29 mouse cellular contexts compared by ENCODE assay signal in genomic region chr10:23840496-23840895, GRCm38 (mm10). TPM values are rescaled to one million over a fixed set of nuclear protein-coding genes. Genes with fewer than 3 reads are reported as not detected.
DNase-seq lines count a peak whose midpoint lies in the region; ATAC-seq lines count a peak whose summit lies in the region.
"Had no signal": no experiment of that assay in that cellular context is flagged by ENCODE, and none has a peak within 500 bp of the region (broad histone marks: within the 10 kb centered on the region; RNA-seq: fewer than 3 reads in every experiment).

No protein-coding gene starts in this region.

- no peak overlapping the region for H3K4me3 ChIP-seq in neural tube, embryonic 15.5 days (replicated peaks)
- H3K4me3 ChIP-seq: embryonic facial prominence, embryonic 12.5 days; embryonic facial prominence, embryonic 15.5 days; erythroblast, embryonic 14.5 days; forebrain, embryonic 12.5 days; heart, embryonic 12.5 days; heart, embryonic 15.5 days had no signal

- WGBS in neural tube, embryonic 15.5 days = 84% methylated on average over 4 of the region's 4 CpGs

- H3K27ac ChIP-seq in neural tube, embryonic 15.5 days (replicated peaks) = no peak overlapping the region
- H3K27ac ChIP-seq: embryonic facial prominence, embryonic 12.5 days; embryonic facial prominence, embryonic 15.5 days; forebrain, embryonic 12.5 days; heart, embryonic 15.5 days; hindbrain, embryonic 14.5 days; hindbrain, postnatal 0 days had no signal

- no peaks in the 10 kb centered on the region for H3K9me3 ChIP-seq in neural tube, embryonic 15.5 days (replicated peaks)
- H3K9me3 ChIP-seq: embryonic facial prominence, embryonic 12.5 days; embryonic facial prominence, embryonic 15.5 days; forebrain, embryonic 12.5 days; heart, embryonic 12.5 days; heart, embryonic 15.5 days had no signal

- H3K4me2 ChIP-seq in neural tube, embryonic 15.5 days = no peak overlapping the region
- H3K4me2 ChIP-seq: embryonic facial prominence, embryonic 12.5 days; embryonic facial prominence, embryonic 15.5 days; forebrain, embryonic 12.5 days; heart, embryonic 12.5 days; heart, embryonic 15.5 days; hindbrain, embryonic 14.5 days had no signal

- no peaks in the 10 kb centered on the region for H3K27me3 ChIP-seq in splenic B cell, adult 2 months (ENCODE audit: control insufficient read depth, insufficient read depth, low read length, poor library complexity, severe bottlenecking)
- H3K27me3 ChIP-seq in neural tube, embryonic 15.5 days (replicated peaks) = no peaks in the 10 kb centered on the region
- H3K27me3 ChIP-seq: embryonic facial prominence, embryonic 12.5 days; embryonic facial prominence, embryonic 15.5 days; forebrain, embryonic 12.5 days; heart, embryonic 12.5 days; heart, embryonic 15.5 days had no signal

- H3K4me1 ChIP-seq in neural tube, embryonic 15.5 days = no peaks in the 10 kb centered on the region
- H3K4me1 ChIP-seq: embryonic facial prominence, embryonic 12.5 days; embryonic facial prominence, embryonic 15.5 days; forebrain, embryonic 12.5 days; heart, embryonic 12.5 days; heart, embryonic 15.5 days had no signal

- DNase-seq in B cell, adult 2 months = peak; percentile 8 to 9
- DNase-seq in splenic B cell, adult 2 months (ENCODE audit: low read depth, low spot score) = peak; percentile 46
- no peak for DNase-seq in kidney, adult 9 months
- DNase-seq: adrenal gland, adult 2 months; adrenal gland, postnatal 14 days; cerebellum, adult 18-20 months; cerebellum, adult 9-10 months; cerebellum, postnatal 14 days; gastrocnemius, postnatal 10 days; gastrocnemius, postnatal 36 days; heart, adult 18-20 months; heart, postnatal 10 days; heart, postnatal 4 days had no signal

- peak; percentile 60 for ATAC-seq in common myeloid progenitor, adult 5-6 weeks (replicated peaks; ENCODE audit: low read depth, poor library complexity, severe bottlenecking)
- ATAC-seq in megakaryocyte progenitor cell, adult 5-6 weeks (replicated peaks; ENCODE audit: poor library complexity) = peak; percentile 78
- ATAC-seq in neural tube, embryonic 15.5 days (ENCODE audit: low FRiP score) = no peak
- ATAC-seq in cerebellum, adult (ENCODE audit: insufficient number of reproducible peaks, low FRiP score, low TSS enrichment) = no peak
- ATAC-seq: forebrain, embryonic 16.5 days; hindbrain, postnatal 0 days; inflammation-experienced regulatory T-cells, adult 6 months; intestine, embryonic 16.5 days had no signal

- no peak overlapping the region for H3K9ac ChIP-seq in neural tube, embryonic 15.5 days (replicated peaks)
- H3K9ac ChIP-seq: embryonic facial prominence, embryonic 12.5 days; embryonic facial prominence, embryonic 15.5 days; forebrain, embryonic 12.5 days; heart, embryonic 12.5 days; heart, embryonic 15.5 days; hindbrain, embryonic 14.5 days had no signal

- H3K36me3 ChIP-seq in splenic B cell, adult 2 months (ENCODE audit: control insufficient read depth, insufficient read depth, low read length, poor library complexity, severe bottlenecking) = no peaks in the 10 kb centered on the region
- no peaks in the 10 kb centered on the region for H3K36me3 ChIP-seq in neural tube, embryonic 15.5 days
- H3K36me3 ChIP-seq: embryonic facial prominence, embryonic 12.5 days; embryonic facial prominence, embryonic 15.5 days; forebrain, embryonic 12.5 days; heart, embryonic 12.5 days; heart, embryonic 15.5 days had no signal

RNA-seq across cellular contexts. Expression of gene Vnn3, which starts 10.8 kb away (rescaled TPM):
- total RNA-seq in common myeloid progenitor, adult 5-6 weeks (2017) = not detected in 2 replicates
- total RNA-seq in megakaryocyte progenitor cell, adult 5-6 weeks (2015) = not detected in 2 replicates
- 0.21 TPM in 1 of 2 replicates, not detected in the other for total RNA-seq in megakaryocyte progenitor cell, adult 5-6 weeks (2017)
- polyA plus RNA-seq in neural tube, embryonic 15.5 days (2015; fragmentation: Nextera tagmentation; extraction: Ambion mirVana) = not detected in 2 replicates
- total RNA-seq: heart, postnatal 10 days; MEL had no signal
- polyA plus RNA-seq: embryonic facial prominence, embryonic 12.5 days; erythroblast, embryonic 14.5 days; forebrain, embryonic 12.5 days; forebrain, embryonic 16.5 days; heart, embryonic 12.5 days; hindbrain, embryonic 14.5 days; inflammation-experienced regulatory T-cells, adult 6 months had no signal

RNA-seq across cellular contexts. Expression of gene Slc18b1, which starts 43.7 kb away (rescaled TPM):
- 0.44 and 0.64 TPM in 2 replicates for total RNA-seq in common myeloid progenitor, adult 5-6 weeks (2017)
- 0.51 and 3.6 TPM in 2 replicates for total RNA-seq in megakaryocyte progenitor cell, adult 5-6 weeks (2015)
- total RNA-seq in megakaryocyte progenitor cell, adult 5-6 weeks (2017) = 0.04 and 0.30 TPM in 2 replicates
- 18.1 and 21.1 TPM in 2 replicates for polyA plus RNA-seq in neural tube, embryonic 15.5 days (2015; fragmentation: Nextera tagmentation; extraction: Ambion mirVana)
- total RNA-seq: MEL had no signal
- polyA plus RNA-seq: inflammation-experienced regulatory T-cells, adult 6 months had no signal

RNA-seq across cellular contexts. Expression of gene Rps12, which starts 53.4 kb away (rescaled TPM):
- 1,923 and 1,998 TPM in 2 replicates for total RNA-seq in common myeloid progenitor, adult 5-6 weeks (2017)
- total RNA-seq in megakaryocyte progenitor cell, adult 5-6 weeks (2015) = 6,612 and 6,735 TPM in 2 replicates
- 1,835 and 2,039 TPM in 2 replicates for total RNA-seq in megakaryocyte progenitor cell, adult 5-6 weeks (2017)
- 96.4 and 125 TPM in 2 replicates for polyA plus RNA-seq in neural tube, embryonic 15.5 days (2015; fragmentation: Nextera tagmentation; extraction: Ambion mirVana)

RNA-seq across cellular contexts. Expression of gene Vnn1, which starts 54.0 kb away (rescaled TPM):
- total RNA-seq in common myeloid progenitor, adult 5-6 weeks (2017) = not detected in 2 replicates
- total RNA-seq in megakaryocyte progenitor cell, adult 5-6 weeks (2015) = 0.17 TPM in 1 of 2 replicates, not detected in the other
- total RNA-seq in megakaryocyte progenitor cell, adult 5-6 weeks (2017) = 0.04 TPM in 1 of 2 replicates, not detected in the other
- polyA plus RNA-seq in neural tube, embryonic 15.5 days (2015; fragmentation: Nextera tagmentation; extraction: Ambion mirVana) = 0.32 and 0.61 TPM in 2 replicates
- total RNA-seq: MEL had no signal
- polyA plus RNA-seq: erythroblast, embryonic 14.5 days; hindbrain, embryonic 14.5 days; inflammation-experienced regulatory T-cells, adult 6 months had no signal

Comparison
In these comparisons a context has a peak if more than half of its experiments do, and no peak if none do; other contexts are left out.
1. ATAC-seq: peak in common myeloid progenitor, adult 5-6 weeks (single experiment) and megakaryocyte progenitor cell, adult 5-6 weeks (single experiment); none in neural tube, embryonic 15.5 days (single experiment) and cerebellum, adult (single experiment).